Comparison of ENCODE assay signal across 17 mouse cellular contexts in the genomic region with DNA sequence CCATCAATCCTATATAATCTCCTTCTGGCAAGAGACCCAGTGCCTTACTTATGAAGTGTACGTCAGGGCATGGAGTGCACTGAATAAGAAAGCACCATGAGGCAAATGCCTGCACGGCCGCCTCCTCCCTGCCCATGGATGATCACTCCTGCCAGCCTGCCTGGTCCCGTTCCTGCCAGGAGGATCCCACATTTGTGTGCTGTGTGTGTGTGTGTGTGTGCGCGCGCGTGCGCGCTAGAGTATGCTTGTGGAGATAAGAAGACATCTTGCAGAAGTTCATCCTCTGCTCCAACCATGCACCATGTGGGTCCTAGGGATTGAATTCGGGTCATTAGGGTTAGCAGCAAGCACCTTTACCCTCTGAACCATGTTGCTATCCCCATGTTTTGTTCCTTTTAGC.
"Had no signal": no experiment of that assay in that cellular context is flagged by ENCODE, and none has a peak within 500 bp of the region (broad histone marks: within the 10 kb centered on the region; RNA-seq: fewer than 3 reads in every experiment).

No protein-coding gene starts in this region.

- DNase-seq: retina, postnatal 1 day; right cerebral cortex, adult 18-20 months; right cerebral cortex, postnatal 14 days; right cerebral cortex, postnatal 25 days; right cerebral cortex, postnatal 4 days; spleen, adult 18-20 months; thymus, adult 18-20 months; thymus, adult 2 months; thymus, postnatal 14 days; thymus, postnatal 25 days; thymus, postnatal 36 days; thymus, postnatal 4 days had no signal

- H3K27ac ChIP-seq: neural tube, embryonic 12.5 days; neural tube, embryonic 13.5 days; neural tube, embryonic 15.5 days; stomach, embryonic 15.5 days; stomach, postnatal 0 days had no signal

- H3K4me1 ChIP-seq: neural tube, embryonic 12.5 days; neural tube, embryonic 13.5 days; neural tube, embryonic 15.5 days; stomach, embryonic 15.5 days had no signal

- H3K9me3 ChIP-seq: neural tube, embryonic 12.5 days; neural tube, embryonic 13.5 days; neural tube, embryonic 15.5 days; stomach, embryonic 15.5 days had no signal

- H3K4me3 ChIP-seq: neural tube, embryonic 12.5 days; neural tube, embryonic 13.5 days; neural tube, embryonic 15.5 days; stomach, embryonic 15.5 days had no signal

- H3K36me3 ChIP-seq: neural tube, embryonic 12.5 days; neural tube, embryonic 13.5 days; neural tube, embryonic 15.5 days; stomach, embryonic 15.5 days had no signal

- H3K27me3 ChIP-seq: neural tube, embryonic 12.5 days; neural tube, embryonic 13.5 days; neural tube, embryonic 15.5 days; stomach, embryonic 15.5 days had no signal
